In the genomic region with DNA sequence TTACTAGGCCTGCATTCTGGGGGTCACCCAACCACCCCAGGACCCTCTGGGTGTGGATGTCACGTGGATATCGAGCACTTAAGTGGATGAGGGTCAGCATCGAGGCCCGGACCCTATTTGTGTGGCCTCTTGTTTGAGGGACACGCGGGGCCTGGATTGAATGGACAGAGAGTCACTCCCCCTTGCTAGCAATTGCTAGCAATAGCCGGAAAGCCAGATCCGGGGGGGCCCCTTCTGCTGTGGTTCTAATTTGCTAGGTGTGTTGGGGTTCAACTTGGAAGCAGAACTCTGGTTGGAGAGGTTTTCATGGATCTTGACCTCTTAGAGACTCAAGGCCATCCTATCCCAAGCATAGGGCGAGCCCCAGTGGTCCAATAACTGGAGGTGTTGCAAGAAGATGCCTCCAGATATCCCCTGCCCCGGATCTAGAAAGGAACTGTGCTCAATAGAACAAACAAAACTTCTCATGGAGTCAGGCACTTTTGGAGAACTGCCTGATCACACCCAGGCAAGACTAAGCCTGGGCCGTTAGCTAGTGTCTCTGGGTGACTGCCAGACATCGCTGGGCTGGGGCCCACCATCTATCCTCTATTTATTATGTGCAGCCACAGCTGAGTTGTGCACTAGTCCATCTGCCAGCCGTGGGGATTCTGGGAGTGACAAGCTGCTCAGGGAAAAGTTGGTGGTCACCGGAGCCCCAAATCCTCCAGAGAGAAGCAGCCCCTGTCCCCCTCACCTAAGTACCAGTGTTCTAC, we compare ENCODE assay signal across 8 mouse cellular contexts. TPM values are rescaled to one million over a fixed set of nuclear protein-coding genes. Genes with fewer than 3 reads are reported as not detected.
DNase-seq lines count a peak whose midpoint lies in the region; ATAC-seq and TF ChIP-seq lines count a peak whose summit lies in the region.

No protein-coding gene starts in this region.

- H3K9me3 ChIP-seq in embryonic facial prominence, embryonic 12.5 days, result no peaks in the 10 kb centered on the region
- H3K9me3 ChIP-seq in limb, embryonic 15.5 days, result no peaks in the 10 kb centered on the region

- H3K9ac ChIP-seq in embryonic facial prominence, embryonic 12.5 days, result peak overlapping the region; percentile 69
- peak overlapping the region; percentile 64 for H3K9ac ChIP-seq in limb, embryonic 15.5 days

- H3ac ChIP-seq in myocyte (ENCODE audit: control insufficient read depth, insufficient read length), result peak overlapping the region; percentile 81

- ATAC-seq in embryonic facial prominence, embryonic 12.5 days (ENCODE audit: insufficient number of reproducible peaks, insufficient read depth, low FRiP score, low TSS enrichment), result no peak
- no peak for ATAC-seq in limb, embryonic 15.5 days (ENCODE audit: insufficient number of reproducible peaks, low FRiP score, low TSS enrichment, low read depth)

- peaks cover 53% of the 10 kb centered on the region for H3K4me1 ChIP-seq in embryonic facial prominence, embryonic 12.5 days
- H3K4me1 ChIP-seq in limb, embryonic 15.5 days, result peaks cover 59% of the 10 kb centered on the region

- 31% methylated on average over 14 of the region's 14 CpGs for WGBS in embryonic facial prominence, embryonic 12.5 days
- WGBS in limb, embryonic 15.5 days, result 14% methylated on average over 14 of the region's 14 CpGs

- H3K4me3 ChIP-seq in embryonic facial prominence, embryonic 12.5 days, result peak overlapping the region; percentile 94
- H3K4me3 ChIP-seq in limb, embryonic 15.5 days, result peak overlapping the region; percentile 96
- H3K4me3 ChIP-seq in myocyte, result peak overlapping the region; percentile 97

- peak; percentile 42 for DNase-seq in right cerebral cortex, adult 18-20 months
- no peak for DNase-seq in right cerebral cortex, postnatal 36 days (ENCODE audit: low spot score in 2 of 2)
- DNase-seq in heart, adult 9 months (ENCODE audit: low spot score in 2 of 2), result peak; percentile 67 to 76
- DNase-seq in kidney, adult 9 months, result peak; percentile 63
- peak; percentile 70 for DNase-seq in thymus, postnatal 14 days

- H3K27ac ChIP-seq in embryonic facial prominence, embryonic 12.5 days, result peak overlapping the region; percentile 98
- peak overlapping the region; percentile 100 for H3K27ac ChIP-seq in limb, embryonic 15.5 days

- H3K79me2 ChIP-seq in myocyte (ENCODE audit: control insufficient read depth, insufficient read depth), result peaks cover 47% of the 10 kb centered on the region

- H3K36me3 ChIP-seq in embryonic facial prominence, embryonic 12.5 days, result peaks cover 30% of the 10 kb centered on the region
- H3K36me3 ChIP-seq in limb, embryonic 15.5 days, result peaks cover 31% of the 10 kb centered on the region
- peaks cover 31% of the 10 kb centered on the region for H3K36me3 ChIP-seq in myocyte (ENCODE audit: control insufficient read depth, insufficient read depth)

- H3K27me3 ChIP-seq in embryonic facial prominence, embryonic 12.5 days, result no peaks in the 10 kb centered on the region
- no peaks in the 10 kb centered on the region for H3K27me3 ChIP-seq in limb, embryonic 15.5 days
- no peaks in the 10 kb centered on the region for H3K27me3 ChIP-seq in myocyte (ENCODE audit: control insufficient read depth, insufficient read depth, insufficient read length)

- TF ChIP-seq POLR2A in myocyte (IDR thresholded peaks at IDR 0.05; ENCODE audit: insufficient read length, low read depth), result no peak

- peak overlapping the region; percentile 76 for H3K4me2 ChIP-seq in embryonic facial prominence, embryonic 12.5 days (replicated peaks)
- peak overlapping the region; percentile 71 for H3K4me2 ChIP-seq in limb, embryonic 15.5 days
- peak overlapping the region; percentile 93 for H3K4me2 ChIP-seq in myocyte (ENCODE audit: low read depth)

TF ChIP-seq in myocyte, 11 proteins besides CTCF, POLR2A, EP300 and RAD21:
- TF ChIP-seq E2F4 (IDR thresholded peaks at IDR 0.05; ENCODE audit: insufficient read depth) (no peak), USF1 (IDR thresholded peaks at IDR 0.05; ENCODE audit: low read depth) (no peak), MAX (IDR thresholded peaks at IDR 0.05; ENCODE audit: low read depth) (no peak), MYOD1 (IDR thresholded peaks at IDR 0.05; ENCODE audit: control insufficient read depth in 1 of 3, insufficient read length in 2 of 3, low read depth in 2 of 3) (no peak), TCF12 (IDR thresholded peaks at IDR 0.05; ENCODE audit: insufficient read depth, poor library complexity, severe bottlenecking) (no peak), MYOG (IDR thresholded peaks at IDR 0.05; ENCODE audit: control insufficient read depth in 1 of 3, insufficient read depth in 1 of 3, insufficient read length in 2 of 3, low read depth in 2 of 3) (no peak), TCF3 (IDR thresholded peaks at IDR 0.05; ENCODE audit: insufficient read length, low read depth) (no peak)

RNA-seq across cellular contexts. Expression of gene Actb, which starts 0.7 kb away (rescaled TPM):
- polyA plus RNA-seq in embryonic facial prominence, embryonic 12.5 days (2016; fragmentation: Nextera tagmentation; extraction: Ambion mirVana), result 13,963 and 14,730 TPM in 2 replicates
- polyA plus RNA-seq in limb, embryonic 15.5 days (2015; fragmentation: Nextera tagmentation; extraction: Ambion mirVana), result 13,307 and 13,671 TPM in 2 replicates
- 2,198 TPM for polyA plus RNA-seq in myocyte (2012; fragmentation: generic; extraction: Trizol)

RNA-seq across cellular contexts. Expression of gene Fbxl18, which starts 12.0 kb away (rescaled TPM):
- polyA plus RNA-seq in embryonic facial prominence, embryonic 12.5 days (2016; fragmentation: Nextera tagmentation; extraction: Ambion mirVana), result 14.6 and 16.5 TPM in 2 replicates
- 12.5 and 12.6 TPM in 2 replicates for polyA plus RNA-seq in limb, embryonic 15.5 days (2015; fragmentation: Nextera tagmentation; extraction: Ambion mirVana)
- 7.6 TPM for polyA plus RNA-seq in myocyte (2012; fragmentation: generic; extraction: Trizol)

RNA-seq across cellular contexts. Expression of gene Fscn1, which starts 52.9 kb away (rescaled TPM):
- polyA plus RNA-seq in embryonic facial prominence, embryonic 12.5 days (2016; fragmentation: Nextera tagmentation; extraction: Ambion mirVana), result 506 and 520 TPM in 2 replicates
- polyA plus RNA-seq in limb, embryonic 15.5 days (2015; fragmentation: Nextera tagmentation; extraction: Ambion mirVana), result 308 and 341 TPM in 2 replicates
- polyA plus RNA-seq in myocyte (2012; fragmentation: generic; extraction: Trizol), result 180 TPM

Comparison
In these comparisons a context has a peak if more than half of its experiments do, and no peak if none do; other contexts are left out.
1. DNase-seq: peak in right cerebral cortex, adult 18-20 months (single experiment), heart, adult 9 months (2 of 2), kidney, adult 9 months (single experiment) and thymus, postnatal 14 days (single experiment); none in right cerebral cortex, postnatal 36 days (0 of 2).
2. Peak in every context shown above with its lines, with median percentiles within 50 percentile points of each other: H3K4me2 ChIP-seq and H3K4me3 ChIP-seq.